Mouse (Mus musculus) forebrain, embryonic 13.5 days (tissue): ENCODE measurements at regions not wholly inside any gene's neighbourhood (a gene's known extent, or its start where the extent isn't known, plus 50 kb on each side); places are given as distances from the start of the nearest gene placed in this dataset.

Source experiments
- ATAC-seq: fragments of 200-750 bp; cut with Nextera tagmentation; 2 replicates; pipeline ENCODE4 v1.8.0; 2017
- H3K27ac ChIP-seq: fragments of 300-500 bp; sonication (generic); 2 replicates; pipeline ENCODE4 v1.5.1; 2015; ENCODE audit warnings: inconsistent platforms, mild to moderate bottlenecking, moderate library complexity
- H3K27me3 ChIP-seq: fragments of 300-500 bp; sonication (generic); 2 replicates; pipeline ENCODE4 v1.6.1; 2015; ENCODE audit warnings: mild to moderate bottlenecking, inconsistent platforms
- H3K36me3 ChIP-seq: fragments of 300-500 bp; sonication (generic); 2 replicates; pipeline ENCODE4 v1.6.1; 2015; ENCODE audit warnings: mild to moderate bottlenecking, inconsistent platforms; ENCODE audit not compliant: poor library complexity, severe bottlenecking
- H3K4me1 ChIP-seq: fragments of 300-500 bp; sonication (generic); 2 replicates; pipeline ENCODE4 v1.6.1; 2015; ENCODE audit warnings: inconsistent platforms
- H3K4me2 ChIP-seq: fragments of 300-500 bp; sonication (generic); 2 replicates; pipeline ENCODE4 v1.6.1; 2015; ENCODE audit warnings: inconsistent platforms, mild to moderate bottlenecking, moderate library complexity
- H3K4me3 ChIP-seq: fragments of 300-500 bp; sonication (generic); 2 replicates; pipeline ENCODE4 v1.5.1; 2015; ENCODE audit warnings: mild to moderate bottlenecking, inconsistent platforms
- H3K9ac ChIP-seq: fragments of 300-500 bp; sonication (generic); 2 replicates; pipeline ENCODE4 v1.6.1; 2015; ENCODE audit warnings: mild to moderate bottlenecking, inconsistent platforms
- H3K9me3 ChIP-seq: fragments of 300-500 bp; sonication (generic); replicated peaks from 2 replicates; pipeline ENCODE4 v1.6.1; 2016; ENCODE audit warnings: inconsistent platforms
- WGBS: fragments of 180-500 bp; shearing (Covaris S2); methylation state at CpG from one replicate; pipeline ENCODE4 v1.1.7; 2015; 5-methylcytosine and 5-hydroxymethylcytosine counted together

GRCm38 (mm10) chr17:14570266-14570775 is 123.7 kb downstream of the Thbs2 start:
- no peaks in the 10 kb centered on the region for H3K9me3 ChIP-seq
- H3K4me1 ChIP-seq, result no peaks in the 10 kb centered on the region
- no peaks in the 10 kb centered on the region for H3K36me3 ChIP-seq
- no peak overlapping the region for H3K27ac ChIP-seq
- no peak overlapping the region for H3K4me3 ChIP-seq
- H3K27me3 ChIP-seq, result no peaks in the 10 kb centered on the region
- WGBS, result 85% methylated on average over 6 of the region's 6 CpGs
- no peak for ATAC-seq
- H3K9ac ChIP-seq, result no peak overlapping the region
- H3K4me2 ChIP-seq, result no peak overlapping the region

- H3K4me3 ChIP-seq, result no peak overlapping the region
- WGBS, result 90% methylated on average over 6 of the region's 6 CpGs
- ATAC-seq, result no peak
Measured at GRCm38 (mm10) chr17:14562191-14562590, 131.8 kb downstream of the Thbs2 start.

GRCm38 (mm10) chr17:14557214-14557613 is 136.8 kb downstream of the Thbs2 start:
- no peaks in the 10 kb centered on the region for H3K4me1 ChIP-seq
- no peaks in the 10 kb centered on the region for H3K27me3 ChIP-seq
- ATAC-seq, result no peak
- H3K9me3 ChIP-seq, result no peaks in the 10 kb centered on the region
- no peak overlapping the region for H3K4me2 ChIP-seq
- no peak overlapping the region for H3K4me3 ChIP-seq
- H3K27ac ChIP-seq, result no peak overlapping the region
- no peak overlapping the region for H3K9ac ChIP-seq
- no peaks in the 10 kb centered on the region for H3K36me3 ChIP-seq

More at GRCm38 (mm10) chr17:14562191-14562590, 131.8 kb downstream of the Thbs2 start:
- no peaks in the 10 kb centered on the region for H3K36me3 ChIP-seq
- H3K4me1 ChIP-seq, result no peaks in the 10 kb centered on the region
- H3K9ac ChIP-seq, result no peak overlapping the region
- no peaks in the 10 kb centered on the region for H3K27me3 ChIP-seq
- no peaks in the 10 kb centered on the region for H3K9me3 ChIP-seq
- H3K27ac ChIP-seq, result no peak overlapping the region
- no peak overlapping the region for H3K4me2 ChIP-seq

- H3K27ac ChIP-seq, result no peak overlapping the region
- 66% methylated on average over 3 of the region's 3 CpGs for WGBS
- no peaks in the 10 kb centered on the region for H3K4me1 ChIP-seq
- H3K27me3 ChIP-seq, result no peaks in the 10 kb centered on the region
- H3K36me3 ChIP-seq, result no peaks in the 10 kb centered on the region
- H3K4me2 ChIP-seq, result no peak overlapping the region
- no peak overlapping the region for H3K4me3 ChIP-seq
- H3K9ac ChIP-seq, result no peak overlapping the region
- no peaks in the 10 kb centered on the region for H3K9me3 ChIP-seq
- no peak for ATAC-seq
Measured at GRCm38 (mm10) chr17:14553195-14553594, 140.8 kb downstream of the Thbs2 start.

GRCm38 (mm10) chr17:14552081-14552480 is 142.0 kb downstream of the Thbs2 start:
- Histone ChIP-seq H3K27ac (no peak overlapping the region), H3K27me3 (no peaks in the 10 kb centered on the region), H3K36me3 (no peaks in the 10 kb centered on the region), H3K4me3 (no peak overlapping the region), H3K4me2 (no peak overlapping the region), H3K9me3 (no peaks in the 10 kb centered on the region), H3K9ac (no peak overlapping the region), H3K4me1 (no peaks in the 10 kb centered on the region)
- no peak for ATAC-seq
- 88% methylated on average over 4 of the region's 4 CpGs for WGBS

- no peak overlapping the region for H3K4me3 ChIP-seq
- no peak overlapping the region for H3K27ac ChIP-seq
- 82% methylated on average over 4 of the region's 4 CpGs for WGBS
- H3K27me3 ChIP-seq, result no peaks in the 10 kb centered on the region
- H3K36me3 ChIP-seq, result no peaks in the 10 kb centered on the region
- H3K4me2 ChIP-seq, result no peak overlapping the region
- H3K9me3 ChIP-seq, result no peaks in the 10 kb centered on the region
- H3K9ac ChIP-seq, result no peak overlapping the region
- H3K4me1 ChIP-seq, result no peaks in the 10 kb centered on the region
- no peak for ATAC-seq
Measured at GRCm38 (mm10) chr17:14551610-14552009, 142.4 kb downstream of the Thbs2 start.

GRCm38 (mm10) chr17:14545822-14546473 is 148.1 kb downstream of the Thbs2 start:
- Histone ChIP-seq H3K9me3 (no peaks in the 10 kb centered on the region), H3K4me1 (peaks cover 5% of the 10 kb centered on the region; the same call in 1 of the 2 replicates), H3K4me3 (no peak overlapping the region), H3K4me2 (peak overlapping the region; percentile 21; the same call in 1 of the 2 replicates), H3K27ac (no peak overlapping the region), H3K27me3 (no peaks in the 10 kb centered on the region), H3K9ac (no peak overlapping the region), H3K36me3 (no peaks in the 10 kb centered on the region)
- ATAC-seq, result peak; percentile 58
- 28% methylated on average over 16 of the region's 16 CpGs for WGBS

GRCm38 (mm10) chr17:14544343-14545002 is 149.6 kb downstream of the Thbs2 start:
- Histone ChIP-seq H3K9me3 (no peaks in the 10 kb centered on the region), H3K4me1 (peaks cover 5% of the 10 kb centered on the region; the same call in 1 of the 2 replicates), H3K27me3 (no peaks in the 10 kb centered on the region), H3K27ac (no peak overlapping the region), H3K4me3 (no peak overlapping the region), H3K9ac (no peak overlapping the region), H3K4me2 (no peak overlapping the region), H3K36me3 (no peaks in the 10 kb centered on the region)
- peak; percentile 92 for ATAC-seq
- WGBS, result 64% methylated on average over 4 of the region's 4 CpGs

GRCm38 (mm10) chr17:14541035-14541434 is 153.0 kb downstream of the Thbs2 start:
- WGBS, result 84% methylated on average over 8 of the region's 8 CpGs

GRCm38 (mm10) chr17:14540269-14540975 is 153.6 kb downstream of the Thbs2 start:
- ATAC-seq, result no peak
- 86% methylated on average over 5 of the region's 5 CpGs for WGBS

More at GRCm38 (mm10) chr17:14541035-14541434, 153.0 kb downstream of the Thbs2 start:
- no peak overlapping the region for H3K4me3 ChIP-seq
- no peak for ATAC-seq
- peaks cover 2% of the 10 kb centered on the region; the same call in 1 of the 2 replicates for H3K4me1 ChIP-seq
- no peaks in the 10 kb centered on the region for H3K27me3 ChIP-seq
- no peak overlapping the region for H3K27ac ChIP-seq
- no peak overlapping the region for H3K9ac ChIP-seq
- H3K4me2 ChIP-seq, result no peak overlapping the region
- H3K9me3 ChIP-seq, result no peaks in the 10 kb centered on the region
- H3K36me3 ChIP-seq, result no peaks in the 10 kb centered on the region

GRCm38 (mm10) chr17:14539651-14540050 is 154.4 kb downstream of the Thbs2 start:
- no peaks in the 10 kb centered on the region for H3K4me1 ChIP-seq
- H3K36me3 ChIP-seq, result no peaks in the 10 kb centered on the region
- no peak overlapping the region for H3K9ac ChIP-seq
- H3K27ac ChIP-seq, result no peak overlapping the region
- no peaks in the 10 kb centered on the region for H3K27me3 ChIP-seq
- no peak overlapping the region for H3K4me3 ChIP-seq
- no peak for ATAC-seq
- H3K4me2 ChIP-seq, result no peak overlapping the region
- 50% methylated on average over 3 of the region's 3 CpGs for WGBS
- no peaks in the 10 kb centered on the region for H3K9me3 ChIP-seq

More at GRCm38 (mm10) chr17:14540269-14540975, 153.6 kb downstream of the Thbs2 start:
- Histone ChIP-seq H3K9me3 (no peaks in the 10 kb centered on the region), H3K4me2 (no peak overlapping the region), H3K4me3 (no peak overlapping the region), H3K27me3 (no peaks in the 10 kb centered on the region), H3K36me3 (no peaks in the 10 kb centered on the region), H3K9ac (no peak overlapping the region), H3K27ac (no peak overlapping the region), H3K4me1 (no peaks in the 10 kb centered on the region)

- H3K4me1 ChIP-seq, result no peaks in the 10 kb centered on the region
- H3K4me2 ChIP-seq, result no peak overlapping the region
- no peak for ATAC-seq
- 84% methylated on average over 3 of the region's 3 CpGs for WGBS
- H3K9me3 ChIP-seq, result no peaks in the 10 kb centered on the region
- no peak overlapping the region for H3K4me3 ChIP-seq
- H3K27me3 ChIP-seq, result no peaks in the 10 kb centered on the region
- no peak overlapping the region for H3K9ac ChIP-seq
- H3K27ac ChIP-seq, result no peak overlapping the region
- no peaks in the 10 kb centered on the region for H3K36me3 ChIP-seq
Measured at GRCm38 (mm10) chr17:14539191-14539590, 154.8 kb downstream of the Thbs2 start.
